Mouse (Mus musculus) megakaryocyte-erythroid progenitor cell, adult 5-6 weeks (primary cell): ENCODE data around the gene Uvrag. TPM values are rescaled to one million over a fixed set of nuclear protein-coding genes. Genes with fewer than 3 reads are reported as not detected.

Experiments
- ATAC-seq: replicated peaks from 2 replicates; pipeline ENCODE4 v1.8.0; 2016; ENCODE audit warnings: mild to moderate bottlenecking, inconsistent platforms; ENCODE audit not compliant: severe bottlenecking, poor library complexity, low FRiP score, low TSS enrichment
- total RNA-seq, 2 experiments: library from RNA; stranded (forward) in 1 of 2; stranded (reverse) in 1 of 2; fragments of 200-1000, 215-1000 nt in 1 of 2; fragments of >200 nt in 1 of 2; fragmentation: Nextera tagmentation in 1 of 2; gene quantifications; 2 replicates each; pipeline ENCODE4 v1.2.3; 2014 to 2017

Gene Uvrag
- total RNA-seq (2014; fragmentation: Nextera tagmentation) = 15.0 and 18.2 TPM in 2 replicates
- 14.4 and 16.2 TPM in 2 replicates for total RNA-seq (2017)

DNA sequence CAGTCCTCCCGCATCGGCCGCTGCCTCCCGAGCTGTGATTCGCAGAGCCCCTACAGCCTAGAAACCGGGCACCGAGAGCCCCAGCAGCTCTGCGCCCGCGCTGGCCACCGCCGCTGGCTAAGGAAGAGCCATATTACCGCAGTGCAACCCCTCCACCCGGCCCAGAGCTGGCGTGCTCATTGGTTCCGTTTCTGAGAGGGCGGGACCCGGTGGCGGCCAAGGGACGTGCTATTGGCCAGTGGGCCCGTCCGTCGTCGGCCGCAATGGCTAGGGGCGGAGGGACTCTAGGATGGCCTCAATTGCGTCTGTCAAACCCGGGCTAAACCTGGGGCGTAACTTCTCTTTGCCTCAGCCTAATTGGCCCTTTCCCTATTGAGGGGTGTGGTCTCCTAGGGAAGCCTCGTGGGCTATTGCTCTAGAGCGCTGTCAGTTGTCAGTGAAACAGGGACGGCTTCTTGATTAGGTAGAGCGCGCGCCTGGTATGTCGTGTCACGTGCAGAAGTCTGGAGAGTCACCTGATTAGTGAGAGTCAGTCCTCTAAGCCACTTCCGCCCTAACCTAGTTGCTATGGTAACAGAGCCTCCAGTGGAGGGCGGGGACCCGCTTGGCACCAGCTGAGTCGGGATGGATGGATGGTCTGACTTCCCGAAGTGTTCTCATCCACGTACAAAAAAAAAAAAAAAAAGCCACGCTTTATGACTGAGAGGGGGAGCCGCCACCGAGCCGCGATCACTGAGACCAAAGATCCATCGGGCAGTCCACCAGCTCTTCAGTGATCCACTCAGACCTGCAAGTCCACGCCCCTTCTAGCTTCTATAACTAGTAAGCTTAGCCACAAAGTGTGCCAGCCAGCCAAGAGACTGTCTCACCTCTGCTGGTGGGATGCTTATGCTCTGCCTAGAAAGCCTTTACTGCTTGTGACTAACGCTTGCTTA, at the start of gene Uvrag:
TSS of gene Uvrag (minus strand) at position 158 of the 935 bp plus-strand sequence.
- ATAC-seq = peak; percentile 98

GRCm38 (mm10) chr7:99189885-99190284, 48.9 kb upstream of the Uvrag start:
- no peak for ATAC-seq

DNA sequence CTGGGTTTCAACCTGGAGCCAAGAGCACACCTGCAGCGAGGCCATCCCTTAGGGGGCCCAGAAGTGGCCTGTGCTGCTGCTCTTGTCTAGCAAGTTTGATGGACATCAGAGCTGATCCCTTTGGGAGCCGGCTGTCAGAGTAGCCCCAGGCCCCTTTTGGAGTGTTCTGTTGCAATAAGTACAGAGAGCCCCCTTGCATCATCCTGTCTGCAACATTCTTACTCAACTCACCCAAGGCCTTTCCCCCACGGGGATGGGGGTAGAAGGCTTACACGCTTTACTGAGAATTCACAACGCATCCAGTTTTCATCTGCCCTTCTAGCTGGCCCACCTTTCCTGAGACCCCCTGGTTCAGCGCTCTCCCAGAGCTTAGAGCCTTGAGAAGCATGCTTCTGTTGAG, 47.7 kb upstream of the Uvrag start:
- ATAC-seq = no peak

DNA sequence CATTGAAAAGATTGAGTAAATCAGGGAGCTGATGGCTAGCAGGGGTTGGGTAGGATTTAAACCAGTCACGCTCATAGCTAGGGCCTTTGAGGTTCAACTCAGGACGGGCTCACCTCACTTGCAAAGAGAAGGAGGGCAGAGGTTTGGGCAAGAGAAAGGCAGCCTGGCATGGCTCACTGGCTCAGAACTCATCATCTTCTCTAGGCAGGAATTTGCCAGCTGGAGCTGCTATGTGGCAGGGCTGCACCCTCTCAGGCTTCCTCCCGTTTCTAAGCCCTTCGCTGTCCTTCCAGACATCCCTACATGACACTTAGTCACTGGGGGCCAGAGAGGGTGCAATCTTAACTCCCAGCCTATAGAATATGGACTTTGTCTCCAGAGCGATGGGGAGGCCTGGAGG, 46.5 kb upstream of the Uvrag start:
- no peak for ATAC-seq

GRCm38 (mm10) chr7:99185405-99185804, 44.5 kb upstream of the Uvrag start:
- no peak for ATAC-seq

- no peak for ATAC-seq
Measured at GRCm38 (mm10) chr7:99183751-99184150, 42.8 kb upstream of the Uvrag start.

DNA sequence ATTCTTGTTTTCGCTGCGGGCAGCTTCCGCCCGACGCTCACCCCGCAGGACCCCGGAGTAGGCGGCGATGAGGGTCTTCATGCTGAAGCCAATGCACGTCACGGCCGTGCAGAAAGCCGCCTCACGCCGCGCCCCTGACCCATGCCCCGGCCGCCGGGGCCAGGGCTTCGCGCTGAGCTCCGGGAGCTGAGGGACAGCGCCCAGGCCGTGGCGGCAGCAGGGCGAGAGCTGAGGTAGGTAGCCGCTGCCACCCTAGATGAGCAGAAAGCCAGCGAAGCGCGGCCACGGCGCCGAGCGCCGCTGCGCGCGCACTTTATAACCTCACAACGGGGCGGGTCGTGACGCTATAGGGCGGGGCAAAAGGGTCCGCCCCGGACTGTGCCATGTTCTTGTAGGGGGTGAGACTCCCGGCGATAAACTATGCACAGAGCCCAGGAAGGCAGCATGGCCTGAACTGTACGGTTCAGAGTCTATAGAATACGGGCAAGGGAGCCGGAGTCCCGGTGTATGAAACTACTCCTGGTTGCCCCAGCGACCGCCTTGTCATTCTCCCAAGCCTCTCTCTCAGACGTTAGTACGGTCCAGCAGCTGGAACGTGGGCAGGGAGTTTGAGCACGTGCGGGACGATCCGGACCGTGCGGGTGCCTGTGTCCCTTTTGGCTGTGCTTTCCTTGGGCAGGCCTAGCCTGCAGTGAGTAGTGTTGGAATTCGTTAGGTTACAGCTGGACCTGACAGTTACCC, 41.7 kb upstream of the Uvrag start, which contains the start of gene Dgat2:
TSS of gene Dgat2 (minus strand) at position 288 of the 741 bp plus-strand sequence.
- peak; percentile 89 for ATAC-seq

GRCm38 (mm10) chr7:99181619-99182431, 40.9 kb upstream of the Uvrag start:
- ATAC-seq = no peak

DNA sequence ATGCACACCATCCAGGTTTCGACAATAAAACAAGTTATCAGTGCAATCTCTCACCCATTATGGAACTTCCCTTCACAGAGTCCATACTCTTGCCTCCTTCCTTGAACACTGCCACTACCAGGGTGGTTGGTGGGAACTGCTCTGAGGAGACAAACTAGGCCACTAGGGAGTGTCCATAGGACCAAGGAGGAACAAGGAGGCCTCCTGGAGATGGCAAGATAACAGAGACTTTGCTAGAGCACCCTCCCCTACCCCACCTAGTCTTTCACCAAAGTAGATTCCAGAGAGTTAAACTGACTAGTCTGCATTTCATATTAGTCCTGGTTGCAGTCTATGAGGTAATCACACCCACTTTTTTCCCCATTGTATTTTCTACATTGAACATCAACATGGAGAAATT, 39.2 kb upstream of the Uvrag start:
- ATAC-seq = no peak

GRCm38 (mm10) chr7:99179271-99179670, 38.3 kb upstream of the Uvrag start:
- ATAC-seq = no peak

GRCm38 (mm10) chr7:99177386-99177785, 36.4 kb upstream of the Uvrag start:
- ATAC-seq = no peak

GRCm38 (mm10) chr7:99175666-99176065, 34.7 kb upstream of the Uvrag start:
- ATAC-seq = no peak

GRCm38 (mm10) chr7:99175118-99175517, 34.2 kb upstream of the Uvrag start:
- ATAC-seq = no peak

DNA sequence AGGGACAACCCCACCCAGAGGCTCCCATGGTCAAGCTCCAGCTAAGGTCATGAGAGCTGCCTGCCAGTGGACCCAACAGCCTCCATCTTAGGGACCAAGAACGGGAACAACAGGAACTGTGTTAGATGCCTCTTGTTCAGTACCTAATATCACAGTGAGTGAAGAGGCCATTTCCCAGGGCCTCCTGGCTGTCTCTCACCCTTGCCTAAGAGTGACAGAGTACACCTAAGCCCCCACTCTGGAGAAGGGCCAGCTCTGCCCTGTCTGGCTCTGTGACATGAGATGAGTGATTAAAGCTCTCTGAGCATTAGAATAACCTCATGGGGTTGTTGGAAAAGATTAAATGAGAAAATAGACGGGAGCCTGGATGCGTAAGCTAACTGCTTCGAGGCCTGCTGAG, 33.1 kb upstream of the Uvrag start:
- ATAC-seq = no peak

- ATAC-seq = peak; percentile 55
Measured at GRCm38 (mm10) chr7:99172898-99173297, 32.0 kb upstream of the Uvrag start.

DNA sequence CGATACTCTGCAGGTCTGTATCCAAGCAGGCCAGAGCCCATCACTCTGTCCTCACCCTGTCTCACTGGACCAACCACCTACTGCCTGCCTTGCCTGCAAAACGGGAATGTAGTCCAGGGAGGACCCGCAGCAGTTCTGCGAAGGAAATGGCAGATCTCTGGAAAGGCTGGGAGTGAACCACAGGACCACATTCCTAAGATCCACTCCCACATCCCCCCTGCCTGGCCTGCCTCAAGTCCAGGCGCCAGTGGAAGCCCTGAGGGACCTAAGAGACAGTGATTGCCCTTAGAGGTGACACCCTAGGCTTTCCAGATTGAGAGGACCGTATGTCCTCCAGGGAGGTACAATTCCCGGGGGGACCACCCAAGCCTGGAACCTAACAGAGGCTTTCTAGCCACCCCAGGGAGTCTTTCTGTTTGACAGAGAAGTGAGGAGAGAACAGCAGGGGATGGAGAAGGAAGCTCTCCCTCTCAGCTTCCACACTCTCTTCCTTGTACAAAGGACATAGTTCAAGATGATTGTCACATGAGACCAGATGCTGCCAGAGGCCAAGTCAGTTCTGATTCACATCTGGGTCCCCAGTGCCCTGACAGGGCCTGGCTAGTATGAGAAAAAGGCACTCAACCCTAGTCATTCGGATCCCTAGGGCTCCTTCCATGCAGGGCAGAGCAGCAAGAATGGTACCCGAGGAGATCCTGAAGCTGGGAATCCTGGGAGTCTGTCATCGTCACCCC, 31.0 kb upstream of the Uvrag start:
- no peak for ATAC-seq

DNA sequence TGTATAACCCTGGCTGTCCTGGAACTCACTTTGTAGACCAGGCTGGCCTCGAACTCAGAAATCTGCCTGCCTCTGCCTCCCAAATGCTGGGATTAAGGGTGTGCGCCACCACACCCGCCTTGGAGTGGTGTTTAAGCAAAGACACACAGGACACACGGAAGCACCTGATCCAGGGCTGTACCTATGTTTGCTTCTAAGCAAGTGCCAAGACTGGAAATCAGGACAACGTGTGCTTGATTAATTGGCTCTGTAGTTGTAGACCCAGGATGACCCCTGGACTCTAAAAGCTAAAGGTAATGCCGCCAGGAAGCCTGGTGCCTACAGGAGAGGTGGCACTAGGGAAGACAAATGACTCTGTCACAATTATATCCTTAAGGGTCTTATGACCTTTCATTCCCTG, 29.6 kb upstream of the Uvrag start:
- no peak for ATAC-seq

- ATAC-seq = no peak
Measured at GRCm38 (mm10) chr7:99169717-99170403, 28.9 kb upstream of the Uvrag start.
